Mouse (Mus musculus): ENCODE measurements around the gene Pex19. TPM values are rescaled to one million over a fixed set of nuclear protein-coding genes. Genes with fewer than 3 reads are reported as not detected.
A peak's percentile ranks its signal among the peaks of the same experiment; 100 is the strongest.

Gene Pex19
- polyA plus RNA-seq, 1 experiment = 26.4 TPM

DNA sequence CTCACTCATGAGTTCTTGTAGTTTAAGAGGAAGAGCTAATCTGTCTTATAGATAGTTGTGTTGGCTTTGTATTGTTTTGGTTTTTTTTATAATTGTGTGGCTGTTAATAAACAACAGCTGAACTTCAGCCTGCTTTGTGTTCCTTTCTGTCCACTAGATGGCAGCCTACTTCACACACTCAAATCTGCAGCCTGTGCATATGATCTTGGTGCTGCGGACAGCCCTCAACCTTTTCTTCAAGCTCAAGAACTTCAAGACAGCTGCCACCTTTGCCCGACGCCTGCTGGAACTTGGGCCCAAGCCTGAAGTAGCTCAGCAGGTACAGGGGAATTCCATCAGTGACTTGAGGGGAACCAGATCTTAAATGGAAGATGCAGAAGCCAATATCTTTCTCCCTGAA lies 6.8 kb upstream of the Pex19 start:
- Histone ChIP-seq H3K36me3 (ENCODE audit: control insufficient read depth, insufficient read depth, low read length) (peaks cover 50% of the 10 kb centered on the region), H3K4me3 (ENCODE audit: extremely low read depth, insufficient read depth, insufficient read length) (no peak overlapping the region), H3K4me1 (ENCODE audit: control insufficient read depth, insufficient read depth, insufficient read length) (no peaks in the 10 kb centered on the region), H3K27me3 (ENCODE audit: control insufficient read depth, insufficient read depth, low read length) (no peaks in the 10 kb centered on the region), H3K27ac (ENCODE audit: insufficient read depth, low read length) (no peak overlapping the region)
- peak; percentile 61; the same call in 1 of the 2 replicates for TF ChIP-seq CTCF (IDR thresholded peaks at IDR 0.05; ENCODE audit: extremely low read depth, insufficient read depth, insufficient read length, insufficient replicate concordance)
- no peak for TF ChIP-seq POLR2A (IDR thresholded peaks at IDR 0.05; ENCODE audit: low read depth, low read length)
- peak in 1 of 2 experiments; percentile 42 for DNase-seq (ENCODE audit: low read depth in 1 of 2, low spot score in 2 of 2)
- 55% methylated on average over 3 of the region's 3 CpGs for WGBS

DNA sequence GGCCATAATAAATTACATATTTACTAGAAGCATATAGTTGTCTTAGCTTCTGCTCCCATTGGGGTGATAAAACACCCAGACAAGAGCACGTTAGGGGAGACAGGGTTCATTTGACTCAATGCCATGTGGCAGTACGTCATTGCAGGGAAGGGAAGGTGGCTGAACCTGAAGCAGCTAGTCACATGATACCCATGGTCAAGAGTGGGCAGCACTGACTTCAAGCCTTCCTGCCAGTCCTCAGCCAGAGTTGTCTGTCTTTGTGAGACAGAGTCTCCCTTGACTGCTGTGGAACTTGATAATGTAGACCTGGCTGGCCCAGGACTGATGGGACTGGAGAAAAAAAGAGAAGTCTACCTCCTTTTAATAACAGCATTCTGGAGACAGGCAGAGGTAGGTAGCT lies 3.9 kb upstream of the Pex19 start:
- WGBS = 81% methylated on average over 2 of the region's 2 CpGs
- Histone ChIP-seq H3K4me3 (ENCODE audit: extremely low read depth, insufficient read depth, insufficient read length) (no peak overlapping the region), H3K4me1 (ENCODE audit: control insufficient read depth, insufficient read depth, insufficient read length) (peaks cover 4% of the 10 kb centered on the region; the same call in 1 of the 2 replicates), H3K27ac (ENCODE audit: insufficient read depth, low read length) (no peak overlapping the region), H3K36me3 (ENCODE audit: control insufficient read depth, insufficient read depth, low read length) (peaks cover 27% of the 10 kb centered on the region), H3K27me3 (ENCODE audit: control insufficient read depth, insufficient read depth, low read length) (no peaks in the 10 kb centered on the region)
- no peak for TF ChIP-seq POLR2A (IDR thresholded peaks at IDR 0.05; ENCODE audit: low read depth, low read length)
- TF ChIP-seq CTCF (IDR thresholded peaks at IDR 0.05; ENCODE audit: extremely low read depth, insufficient read depth, insufficient read length, insufficient replicate concordance) = no peak
- no peak for DNase-seq (ENCODE audit: low read depth in 1 of 2, low spot score in 2 of 2)

DNA sequence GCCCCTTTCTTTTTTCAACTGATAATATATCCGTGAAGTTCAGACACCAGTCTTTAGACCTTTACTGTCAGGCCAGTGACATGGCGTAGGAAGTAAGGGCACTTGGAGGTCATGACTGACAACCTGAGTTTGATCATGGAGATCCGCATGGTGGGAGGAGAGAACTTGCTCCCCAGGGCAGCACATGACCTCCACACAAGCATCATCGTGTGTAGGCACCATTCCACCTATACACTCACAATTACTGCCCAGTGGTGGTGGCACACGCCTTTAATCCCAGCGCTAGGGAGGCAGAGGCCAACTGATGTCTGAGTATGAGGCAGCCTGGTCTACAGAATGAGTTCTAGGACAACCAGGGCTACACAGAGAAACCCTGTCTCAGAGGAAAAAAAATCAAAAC lies 2.0 kb upstream of the Pex19 start:
- TF ChIP-seq POLR2A (IDR thresholded peaks at IDR 0.05; ENCODE audit: low read depth, low read length) = no peak
- no peak for TF ChIP-seq CTCF (IDR thresholded peaks at IDR 0.05; ENCODE audit: extremely low read depth, insufficient read depth, insufficient read length, insufficient replicate concordance)
- 83% methylated on average over 6 of the region's 6 CpGs for WGBS
- DNase-seq (ENCODE audit: low read depth in 1 of 2, low spot score in 2 of 2) = no peak
- Histone ChIP-seq H3K27me3 (ENCODE audit: control insufficient read depth, insufficient read depth, low read length) (no peaks in the 10 kb centered on the region), H3K4me1 (ENCODE audit: control insufficient read depth, insufficient read depth, insufficient read length) (peaks cover 4% of the 10 kb centered on the region; the same call in 1 of the 2 replicates), H3K36me3 (ENCODE audit: control insufficient read depth, insufficient read depth, low read length) (peaks cover 20% of the 10 kb centered on the region), H3K4me3 (ENCODE audit: extremely low read depth, insufficient read depth, insufficient read length) (no peak overlapping the region), H3K27ac (ENCODE audit: insufficient read depth, low read length) (no peak overlapping the region)

GRCm38 (mm10) chr1:172127487-172127886 lies 932 bp downstream of the Pex19 start:
- no peak for DNase-seq (ENCODE audit: low read depth in 1 of 2, low spot score in 2 of 2)
- 65% methylated on average over 5 of the region's 5 CpGs for whole genome bisulfite sequencing
- H3K27me3 ChIP-seq (ENCODE audit: control insufficient read depth, insufficient read depth, low read length) = no peaks in the 10 kb centered on the region
- peaks cover 21% of the 10 kb centered on the region for H3K36me3 ChIP-seq (ENCODE audit: control insufficient read depth, insufficient read depth, low read length)
- H3K4me3 ChIP-seq (ENCODE audit: extremely low read depth, insufficient read depth, insufficient read length) = peak overlapping the region; percentile 94; the same call in 1 of the 2 replicates
- H3K27ac ChIP-seq (ENCODE audit: insufficient read depth, low read length) = no peak overlapping the region
- H3K4me1 ChIP-seq (ENCODE audit: control insufficient read depth, insufficient read depth, insufficient read length) = peaks cover 4% of the 10 kb centered on the region; the same call in 1 of the 2 replicates
- TF ChIP-seq CTCF (IDR thresholded peaks at IDR 0.05; ENCODE audit: extremely low read depth, insufficient read depth, insufficient read length, insufficient replicate concordance) (no peak), POLR2A (IDR thresholded peaks at IDR 0.05; ENCODE audit: low read depth, low read length) (no peak)

DNA sequence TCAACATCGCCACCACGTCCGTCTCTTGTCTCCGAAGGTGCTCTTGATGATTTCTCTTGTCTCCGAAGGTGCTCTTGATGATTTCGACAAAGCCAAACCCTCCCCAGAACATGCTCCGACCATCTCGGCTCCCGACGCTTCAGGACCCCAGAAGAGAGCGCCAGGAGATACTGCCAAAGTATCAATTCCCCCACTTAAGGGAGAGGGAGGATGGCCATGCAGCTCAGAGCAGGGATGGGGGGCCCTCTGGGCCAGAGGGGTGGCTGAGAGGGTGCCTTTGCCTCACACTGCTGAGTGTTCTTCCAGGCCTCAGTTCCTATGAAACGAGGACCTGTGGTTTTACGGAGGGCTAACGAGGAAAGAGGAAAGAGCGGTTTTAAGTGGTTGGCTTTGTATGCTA lies 2.0 kb downstream of the Pex19 start:
- Histone ChIP-seq H3K4me3 (ENCODE audit: extremely low read depth, insufficient read depth, insufficient read length) (no peak overlapping the region), H3K27me3 (ENCODE audit: control insufficient read depth, insufficient read depth, low read length) (no peaks in the 10 kb centered on the region), H3K36me3 (ENCODE audit: control insufficient read depth, insufficient read depth, low read length) (peaks cover 27% of the 10 kb centered on the region), H3K27ac (ENCODE audit: insufficient read depth, low read length) (no peak overlapping the region), H3K4me1 (ENCODE audit: control insufficient read depth, insufficient read depth, insufficient read length) (peaks cover 4% of the 10 kb centered on the region; the same call in 1 of the 2 replicates)
- no peak for TF ChIP-seq CTCF (IDR thresholded peaks at IDR 0.05; ENCODE audit: extremely low read depth, insufficient read depth, insufficient read length, insufficient replicate concordance)
- no peak for TF ChIP-seq POLR2A (IDR thresholded peaks at IDR 0.05; ENCODE audit: low read depth, low read length)
- 96% methylated on average over 15 of the region's 15 CpGs for WGBS
- DNase-seq (ENCODE audit: low read depth in 1 of 2, low spot score in 2 of 2) = no peak

DNA sequence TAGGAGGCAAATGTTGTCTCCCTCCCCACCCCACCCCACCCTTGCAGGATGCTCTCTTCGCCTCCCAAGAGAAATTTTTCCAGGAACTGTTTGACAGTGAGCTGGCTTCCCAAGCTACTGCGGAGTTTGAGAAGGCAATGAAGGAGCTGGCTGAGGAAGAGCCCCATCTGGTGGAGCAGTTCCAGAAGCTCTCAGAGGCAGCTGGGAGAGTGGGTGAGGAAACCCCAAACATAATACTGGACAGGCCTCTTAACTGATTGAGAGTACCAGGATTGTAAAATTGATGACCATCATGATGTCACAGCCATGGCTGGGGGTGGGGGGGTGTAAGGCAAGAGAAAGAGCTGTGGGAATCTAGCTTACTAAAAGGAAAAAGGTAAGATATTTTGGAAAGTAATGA lies 2.6 kb downstream of the Pex19 start:
- Histone ChIP-seq H3K27me3 (ENCODE audit: control insufficient read depth, insufficient read depth, low read length) (no peaks in the 10 kb centered on the region), H3K36me3 (ENCODE audit: control insufficient read depth, insufficient read depth, low read length) (peaks cover 28% of the 10 kb centered on the region), H3K4me3 (ENCODE audit: extremely low read depth, insufficient read depth, insufficient read length) (no peak overlapping the region), H3K4me1 (ENCODE audit: control insufficient read depth, insufficient read depth, insufficient read length) (peaks cover 4% of the 10 kb centered on the region; the same call in 1 of the 2 replicates), H3K27ac (ENCODE audit: insufficient read depth, low read length) (no peak overlapping the region)
- DNase-seq (ENCODE audit: low read depth in 1 of 2, low spot score in 2 of 2) = no peak
- 88% methylated on average over 2 of the region's 2 CpGs for WGBS
- TF ChIP-seq CTCF (IDR thresholded peaks at IDR 0.05; ENCODE audit: extremely low read depth, insufficient read depth, insufficient read length, insufficient replicate concordance) (no peak), POLR2A (IDR thresholded peaks at IDR 0.05; ENCODE audit: low read depth, low read length) (no peak)

DNA sequence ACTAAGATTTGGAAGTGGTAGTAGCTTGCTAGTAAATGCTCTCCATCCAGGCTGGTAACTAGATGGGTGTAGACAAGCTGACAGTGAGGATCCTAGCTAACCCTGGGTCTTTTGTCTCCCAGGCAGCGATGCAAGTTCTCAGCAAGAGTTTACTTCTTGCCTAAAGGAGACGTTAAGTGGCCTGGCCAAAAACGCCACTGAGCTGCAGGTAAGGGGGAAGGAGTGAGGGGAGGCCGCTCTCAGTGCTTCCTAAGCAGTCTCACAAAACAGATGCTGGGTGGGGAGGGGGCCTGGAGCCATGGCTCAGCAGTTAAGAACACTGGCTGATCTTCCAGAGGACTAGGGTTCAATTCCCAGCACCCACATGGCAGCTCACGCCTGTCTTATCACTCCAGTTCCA lies 3.2 kb downstream of the Pex19 start:
- peaks cover 33% of the 10 kb centered on the region for H3K36me3 ChIP-seq (ENCODE audit: control insufficient read depth, insufficient read depth, low read length)
- H3K4me3 ChIP-seq (ENCODE audit: extremely low read depth, insufficient read depth, insufficient read length) = no peak overlapping the region
- 96% methylated on average over 5 of the region's 5 CpGs for WGBS
- H3K27me3 ChIP-seq (ENCODE audit: control insufficient read depth, insufficient read depth, low read length) = no peaks in the 10 kb centered on the region
- H3K27ac ChIP-seq (ENCODE audit: insufficient read depth, low read length) = no peak overlapping the region
- H3K4me1 ChIP-seq (ENCODE audit: control insufficient read depth, insufficient read depth, insufficient read length) = peaks cover 4% of the 10 kb centered on the region; the same call in 1 of the 2 replicates
- no peak for TF ChIP-seq CTCF (IDR thresholded peaks at IDR 0.05; ENCODE audit: extremely low read depth, insufficient read depth, insufficient read length, insufficient replicate concordance)
- no peak for TF ChIP-seq POLR2A (IDR thresholded peaks at IDR 0.05; ENCODE audit: low read depth, low read length)
- no peak for DNase-seq (ENCODE audit: low read depth in 1 of 2, low spot score in 2 of 2)
